Mouse (Mus musculus) right cerebral cortex, postnatal 4 days (tissue): ENCODE measurements around the gene Tmem150a.

ENCODE experiments used
- DNase-seq: peaks from one replicate; pipeline ENCODE4 v3.0.0-alpha.2; 2022

Gene Tmem150a

GRCm38 (mm10) chr6:72374820-72375563 is 19.7 kb downstream of the Tmem150a start:
- no peak for DNase-seq

GRCm38 (mm10) chr6:72378510-72379234 is 23.4 kb downstream of the Tmem150a start:
- DNase-seq, result no peak

GRCm38 (mm10) chr6:72379377-72380130 is 24.3 kb downstream of the Tmem150a start:
- DNase-seq, result no peak

GRCm38 (mm10) chr6:72380131-72380770 is 25.0 kb downstream of the Tmem150a start, which contains the start of gene Vamp5:
TSS of gene Vamp5 (minus strand) at chr6:72380468.
- DNase-seq, result no peak

GRCm38 (mm10) chr6:72382494-72382893 is 27.2 kb downstream of the Tmem150a start:
- DNase-seq, result no peak

- no peak for DNase-seq
These were observed 28.0 kb downstream of the Tmem150a start for GRCm38 (mm10) chr6:72383142-72383820.

- DNase-seq, result no peak
These were observed 28.7 kb downstream of the Tmem150a start for GRCm38 (mm10) chr6:72383952-72384351.

- no peak for DNase-seq
These were observed 30.0 kb downstream of the Tmem150a start for GRCm38 (mm10) chr6:72385258-72385657.

GRCm38 (mm10) chr6:72386561-72386960 is 31.3 kb downstream of the Tmem150a start:
- no peak for DNase-seq

- DNase-seq, result no peak
These were observed 32.6 kb downstream of the Tmem150a start for GRCm38 (mm10) chr6:72387816-72388215.

GRCm38 (mm10) chr6:72388266-72388665 is 33.0 kb downstream of the Tmem150a start:
- DNase-seq, result no peak

GRCm38 (mm10) chr6:72388791-72389329 is 33.6 kb downstream of the Tmem150a start:
- DNase-seq, result no peak

- DNase-seq, result no peak
These were observed 34.3 kb downstream of the Tmem150a start for GRCm38 (mm10) chr6:72389471-72389940.

- peak; percentile 27 for DNase-seq
These were observed 34.9 kb downstream of the Tmem150a start, which contains the start of gene Vamp8 for GRCm38 (mm10) chr6:72389941-72390771. TSS of gene Vamp8 (minus strand) at chr6:72390703.

GRCm38 (mm10) chr6:72390795-72391521 is 35.7 kb downstream of the Tmem150a start:
- DNase-seq, result no peak

GRCm38 (mm10) chr6:72392341-72392740 is 37.1 kb downstream of the Tmem150a start:
- DNase-seq, result no peak

GRCm38 (mm10) chr6:72396837-72397251 is 41.6 kb downstream of the Tmem150a start:
- no peak for DNase-seq

- DNase-seq, result no peak
These were observed 44.7 kb downstream of the Tmem150a start for GRCm38 (mm10) chr6:72399967-72400366.

- DNase-seq, result peak; percentile 79
These were observed 46.6 kb downstream of the Tmem150a start for GRCm38 (mm10) chr6:72401875-72402274.

- no peak for DNase-seq
These were observed 50.1 kb downstream of the Tmem150a start for GRCm38 (mm10) chr6:72405356-72405755.
